ENCODE assay signal across 21 mouse cellular contexts in the genomic region with DNA sequence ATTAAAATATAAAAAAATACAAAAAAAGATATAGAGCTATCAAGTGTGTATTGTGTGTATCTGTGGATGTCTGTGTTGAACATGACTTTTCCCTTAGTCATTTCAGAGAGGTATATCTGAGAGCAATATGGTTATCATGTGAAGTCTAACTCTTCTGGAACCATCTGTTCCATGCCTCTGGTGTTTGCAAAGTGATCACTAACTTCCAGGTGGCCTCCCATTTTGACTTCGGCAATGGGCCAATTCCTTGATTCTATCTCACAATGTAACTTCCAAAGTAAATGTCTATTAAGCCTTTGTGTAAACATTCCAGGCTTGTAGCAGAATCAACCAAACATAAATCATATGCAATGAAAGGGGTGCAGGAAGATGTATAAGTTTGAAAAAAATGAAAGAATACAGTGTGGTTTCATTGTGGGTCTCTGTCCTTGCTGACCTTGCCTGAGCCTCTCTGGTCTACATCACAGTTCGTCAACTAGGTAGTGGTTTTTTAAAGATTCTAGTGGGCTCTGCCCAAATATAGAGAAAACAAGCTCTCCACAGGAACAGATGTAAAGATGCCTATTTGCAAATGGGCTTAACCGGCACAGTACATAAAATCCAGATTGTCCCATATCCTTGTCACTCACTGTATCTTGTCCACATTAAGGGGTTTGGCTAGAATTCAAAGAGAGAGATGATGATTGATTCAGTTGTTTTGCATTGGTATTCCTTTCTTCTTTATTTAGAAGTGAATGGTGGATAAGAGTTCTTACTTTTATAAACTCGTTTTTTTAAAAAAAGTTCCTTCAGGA.
"Had no signal": no experiment of that assay in that cellular context is flagged by ENCODE, and none has a peak within 500 bp of the region (broad histone marks: within the 10 kb centered on the region; RNA-seq: fewer than 3 reads in every experiment).

No protein-coding gene starts in this region.

- H3K4me2 ChIP-seq: limb, embryonic 12.5 days; liver, embryonic 12.5 days; liver, embryonic 15.5 days; midbrain, embryonic 12.5 days; midbrain, embryonic 15.5 days; neural tube, embryonic 12.5 days; neural tube, embryonic 15.5 days had no signal

- H3K4me1 ChIP-seq: limb, embryonic 12.5 days; liver, embryonic 12.5 days; liver, embryonic 15.5 days; midbrain, embryonic 12.5 days; midbrain, embryonic 15.5 days; neural tube, embryonic 12.5 days; neural tube, embryonic 15.5 days had no signal

- ATAC-seq: inflammation-experienced regulatory T-cells, adult 6 months; liver, embryonic 12.5 days; midbrain, embryonic 15.5 days had no signal

- H3K27me3 ChIP-seq: limb, embryonic 12.5 days; liver, embryonic 12.5 days; liver, embryonic 15.5 days; midbrain, embryonic 12.5 days; midbrain, embryonic 15.5 days; neural tube, embryonic 12.5 days; neural tube, embryonic 15.5 days had no signal

- H3K27ac ChIP-seq: left cerebral cortex, adult 2 months; limb, embryonic 12.5 days; liver, embryonic 12.5 days; liver, embryonic 15.5 days; macrophage; midbrain, embryonic 12.5 days; midbrain, embryonic 15.5 days; neural tube, embryonic 12.5 days; neural tube, embryonic 15.5 days had no signal

- H3K9me3 ChIP-seq: limb, embryonic 12.5 days; liver, embryonic 12.5 days; liver, embryonic 15.5 days; midbrain, embryonic 12.5 days; midbrain, embryonic 15.5 days; neural tube, embryonic 12.5 days; neural tube, embryonic 15.5 days had no signal

- H3K9ac ChIP-seq: limb, embryonic 12.5 days; liver, embryonic 12.5 days; liver, embryonic 15.5 days; midbrain, embryonic 12.5 days; midbrain, embryonic 15.5 days; neural tube, embryonic 12.5 days; neural tube, embryonic 15.5 days had no signal

- H3K36me3 ChIP-seq: limb, embryonic 12.5 days; liver, embryonic 12.5 days; liver, embryonic 15.5 days; midbrain, embryonic 12.5 days; midbrain, embryonic 15.5 days; neural tube, embryonic 12.5 days; neural tube, embryonic 15.5 days had no signal

- DNase-seq: kidney, adult 11 months; kidney, adult 9 months; kidney, postnatal 25 days; layer of hippocampus, postnatal 36 days; liver; lung, postnatal 14 days; right cerebral cortex, adult 18-20 months; right cerebral cortex, postnatal 14 days; right cerebral cortex, postnatal 4 days; thymus, adult 18-20 months; thymus, postnatal 36 days had no signal

- H3K4me3 ChIP-seq: left cerebral cortex, adult 2 months; limb, embryonic 12.5 days; liver, embryonic 12.5 days; liver, embryonic 15.5 days; midbrain, embryonic 12.5 days; midbrain, embryonic 15.5 days; neural tube, embryonic 12.5 days; neural tube, embryonic 15.5 days had no signal
